Mouse (Mus musculus) megakaryocyte, embryonic 14.5 days (primary cell): ENCODE results near the gene Lingo1.

Source experiments
- FLI1 ChIP-seq: IDR thresholded peaks from 2 replicates; pipeline ENCODE4 v1.6.1; 2012; ENCODE audit warnings: low read length, inconsistent platforms, mixed read lengths
- GATA1 ChIP-seq: IDR thresholded peaks from 3 replicates; pipeline ENCODE4 v1.6.1; 2012; ENCODE audit warnings: mixed read lengths, low read length, inconsistent platforms, borderline replicate concordance

DNA sequence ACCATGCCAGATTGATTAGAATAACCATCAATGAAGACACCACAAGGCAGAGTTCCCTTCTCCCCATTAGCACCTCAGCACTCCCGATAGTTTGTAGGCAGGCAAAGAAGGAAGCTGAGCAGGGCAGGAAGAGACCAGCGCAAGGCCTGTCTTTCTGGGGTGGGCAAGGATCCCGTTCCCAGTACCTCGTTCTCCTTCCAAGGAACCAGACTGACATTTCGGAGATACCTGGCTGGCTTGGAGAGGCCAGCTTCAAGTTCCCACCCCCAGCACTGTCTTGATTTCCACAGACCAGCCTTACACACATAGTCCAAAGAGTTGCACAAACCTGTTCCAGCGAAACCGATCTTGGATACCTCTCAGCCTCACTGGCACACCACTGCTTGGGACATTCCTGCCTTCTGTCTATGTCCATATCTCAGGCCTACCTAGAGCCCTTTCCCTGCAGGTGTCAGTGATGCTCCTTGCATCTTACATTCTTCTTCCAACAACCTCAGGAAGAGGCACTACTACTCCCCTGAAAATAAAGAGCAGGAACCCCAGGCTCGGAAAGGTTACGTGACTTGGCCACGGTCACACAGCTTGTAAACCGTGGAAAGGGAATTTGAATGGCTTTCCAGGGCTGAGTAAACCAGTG is 159.4 kb downstream of the Lingo1 start:
- TF ChIP-seq GATA1 (no peak), FLI1 (no peak)
